ENCODE assay signal across 9 mouse cellular contexts in the genomic region with DNA sequence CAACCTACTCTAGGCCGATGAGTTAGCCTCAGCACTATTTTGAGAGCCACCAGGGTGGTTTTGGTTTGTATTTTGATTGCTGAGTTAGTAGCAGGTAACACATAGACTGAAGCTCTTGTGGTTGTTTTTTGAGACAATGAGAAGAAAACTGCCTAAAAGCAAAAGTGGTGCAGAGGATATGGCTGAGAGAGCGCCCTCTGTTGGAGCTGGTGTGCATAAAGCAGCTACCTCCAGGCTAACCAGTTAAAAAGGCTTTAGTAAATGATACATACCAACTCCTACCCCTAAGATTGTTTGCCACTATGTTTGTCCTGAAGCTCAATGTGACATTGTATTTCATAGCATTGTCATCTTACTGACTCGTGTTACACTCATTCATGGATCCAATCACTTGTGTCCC. TPM values are rescaled to one million over a fixed set of nuclear protein-coding genes. Genes with fewer than 3 reads are reported as not detected.
A peak's percentile ranks its signal among the peaks of the same experiment; 100 is the strongest.
DNase-seq lines count a peak whose midpoint lies in the region; ATAC-seq lines count a peak whose summit lies in the region.
"Had no signal": no experiment of that assay in that cellular context is flagged by ENCODE, and none has a peak within 500 bp of the region (broad histone marks: within the 10 kb centered on the region; RNA-seq: fewer than 3 reads in every experiment).

No protein-coding gene starts in this region.

- no peak overlapping the region for H3K9ac ChIP-seq in limb, embryonic 11.5 days (ENCODE audit: low read length)
- H3K9ac ChIP-seq: limb, embryonic 15.5 days had no signal

- H3K4me1 ChIP-seq in limb, embryonic 11.5 days (ENCODE audit: control insufficient read depth, insufficient read depth, low read length), result no peaks in the 10 kb centered on the region
- H3K4me1 ChIP-seq in limb, embryonic 10.5 days, result no peaks in the 10 kb centered on the region
- H3K4me1 ChIP-seq: limb, embryonic 15.5 days had no signal

- no peaks in the 10 kb centered on the region for H3K36me3 ChIP-seq in limb, embryonic 11.5 days (ENCODE audit: control insufficient read depth, insufficient read depth, low read length)
- H3K36me3 ChIP-seq in limb, embryonic 10.5 days, result no peaks in the 10 kb centered on the region
- H3K36me3 ChIP-seq: limb, embryonic 15.5 days had no signal

- WGBS in limb, embryonic 11.5 days, result 60% methylated on average over 3 of the region's 3 CpGs
- 66% methylated on average over 3 of the region's 3 CpGs for WGBS in limb, embryonic 10.5 days

- H3K27ac ChIP-seq in limb, embryonic 11.5 days (replicated peaks; ENCODE audit: low read depth, low read length), result no peak overlapping the region
- H3K27ac ChIP-seq in limb, embryonic 10.5 days, result no peak overlapping the region
- H3K27ac ChIP-seq: limb, embryonic 15.5 days had no signal

- DNase-seq in adrenal gland, adult (ENCODE audit: inconsistent age in 2 of 2, low spot score in 1 of 2), result peak; percentile 18 to 61
- no peak for DNase-seq in adrenal gland, postnatal 4 days (ENCODE audit: low spot score in 2 of 2)
- DNase-seq in limb, embryonic 11.5 days (ENCODE audit: low spot score), result peak; percentile 31
- DNase-seq in limb, embryonic 10.5 days (ENCODE audit: low spot score), result no peak
- peak; percentile 23 for DNase-seq in c-Kit-positive CD71-positive TER-119-positive erythroid progenitor cells, embryonic 14.5 days (ENCODE audit: low spot score)
- DNase-seq in retina, postnatal 1 day, result peak; percentile 15
- DNase-seq in ovary, adult 18-20 months (ENCODE audit: low spot score), result no peak
- DNase-seq in urinary bladder, postnatal 36 days (ENCODE audit: low spot score in 2 of 2), result no peak

- no peak for ATAC-seq in limb, embryonic 11.5 days (ENCODE audit: insufficient number of reproducible peaks, low FRiP score, low TSS enrichment, low read depth)

- H3K27me3 ChIP-seq in limb, embryonic 11.5 days (ENCODE audit: control insufficient read depth, insufficient read depth, low read length), result no peaks in the 10 kb centered on the region
- no peaks in the 10 kb centered on the region for H3K27me3 ChIP-seq in limb, embryonic 10.5 days (ENCODE audit: low read depth, poor library complexity, severe bottlenecking)
- H3K27me3 ChIP-seq: limb, embryonic 15.5 days had no signal

- no peaks in the 10 kb centered on the region for H3K9me3 ChIP-seq in limb, embryonic 11.5 days (ENCODE audit: control insufficient read depth, low read length)
- H3K9me3 ChIP-seq in limb, embryonic 10.5 days (replicated peaks), result no peaks in the 10 kb centered on the region
- H3K9me3 ChIP-seq: limb, embryonic 15.5 days had no signal

- no peak overlapping the region for H3K4me3 ChIP-seq in limb, embryonic 11.5 days (ENCODE audit: low read depth, low read length)
- no peak overlapping the region for H3K4me3 ChIP-seq in limb, embryonic 10.5 days
- H3K4me3 ChIP-seq: limb, embryonic 15.5 days had no signal

- H3K4me2 ChIP-seq in limb, embryonic 11.5 days (ENCODE audit: low read depth, severe bottlenecking), result no peak overlapping the region
- H3K4me2 ChIP-seq: limb, embryonic 15.5 days had no signal

RNA-seq across cellular contexts. Expression of gene Nsrp1, which starts 54.3 kb away (rescaled TPM):
- total RNA-seq in adrenal gland, postnatal 4 days (2021), result 10 to 100 TPM; 23.9 to 29.7 TPM
- polyA plus RNA-seq in limb, embryonic 11.5 days (2014; fragmentation: Nextera tagmentation; extraction: Ambion mirVana), result 70.9 and 76.3 TPM in 2 replicates
- 55.7 and 64.2 TPM in 2 replicates for polyA plus RNA-seq in limb, embryonic 10.5 days (2016; fragmentation: Nextera tagmentation; extraction: Ambion mirVana)

RNA-seq across cellular contexts. Expression of gene Efcab5, which starts 56.2 kb away (rescaled TPM):
- under 1 TPM; 0.20 to 0.48 TPM for total RNA-seq in adrenal gland, postnatal 4 days (2021)
- polyA plus RNA-seq in limb, embryonic 11.5 days (2014; fragmentation: Nextera tagmentation; extraction: Ambion mirVana), result 0.31 and 0.37 TPM in 2 replicates
- polyA plus RNA-seq in limb, embryonic 10.5 days (2016; fragmentation: Nextera tagmentation; extraction: Ambion mirVana), result 0.09 and 0.16 TPM in 2 replicates

Comparison
In these comparisons a context has a peak if more than half of its experiments do, and no peak if none do; other contexts are left out.
1. DNase-seq: peak in adrenal gland, adult (2 of 2), limb, embryonic 11.5 days (single experiment), c-Kit-positive CD71-positive TER-119-positive erythroid progenitor cells, embryonic 14.5 days (single experiment) and retina, postnatal 1 day (single experiment); none in adrenal gland, postnatal 4 days (0 of 2), limb, embryonic 10.5 days (single experiment), ovary, adult 18-20 months (single experiment) and urinary bladder, postnatal 36 days (0 of 2).